Mouse (Mus musculus) forebrain, postnatal 0 days (tissue): ENCODE results near the gene Ppm1b. TPM values are rescaled to one million over a fixed set of nuclear protein-coding genes. Genes with fewer than 3 reads are reported as not detected.

Source experiments
- ATAC-seq: fragments of 200-750 bp; cut with Nextera tagmentation; 2 replicates; pipeline ENCODE4 v1.8.0; 2017; ENCODE audit warnings: mild to moderate bottlenecking, moderate library complexity
- DNase-seq: peaks from one replicate; pipeline ENCODE4 v3.0.0-alpha.2; 2015
- H3K27ac ChIP-seq: fragments of 300-500 bp; sonication (generic); 2 replicates; pipeline ENCODE4 v1.5.1; 2014; ENCODE audit warnings: low read depth, mild to moderate bottlenecking, antibody characterized with exemption, low read length, moderate library complexity, mixed read lengths
- H3K27me3 ChIP-seq: fragments of 300-500 bp; sonication (generic); 2 replicates; pipeline ENCODE4 v1.6.1; 2014; ENCODE audit warnings: mild to moderate bottlenecking, low read length, mixed read lengths; ENCODE audit not compliant: insufficient read depth
- H3K36me3 ChIP-seq: fragments of 300-500 bp; sonication (generic); 2 replicates; pipeline ENCODE4 v1.6.1; 2014; ENCODE audit warnings: mild to moderate bottlenecking, moderate library complexity; ENCODE audit not compliant: insufficient read depth
- H3K4me1 ChIP-seq: fragments of 300-500 bp; sonication (generic); 2 replicates; pipeline ENCODE4 v1.6.1; 2014; ENCODE audit warnings: antibody characterized with exemption; ENCODE audit not compliant: insufficient read depth
- H3K4me2 ChIP-seq: fragments of 300-500 bp; sonication (generic); 2 replicates; pipeline ENCODE4 v1.6.1; 2014; ENCODE audit warnings: low read depth, mild to moderate bottlenecking, moderate library complexity
- H3K4me3 ChIP-seq: fragments of 300-500 bp; sonication (generic); 2 replicates; pipeline ENCODE4 v1.5.1; 2014; ENCODE audit warnings: low read depth, low read length, mixed read lengths
- H3K9ac ChIP-seq: fragments of 300-500 bp; sonication (generic); 2 replicates; pipeline ENCODE4 v1.6.1; 2014; ENCODE audit warnings: mild to moderate bottlenecking
- H3K9me3 ChIP-seq: fragments of 300-500 bp; sonication (generic); 2 replicates; pipeline ENCODE4 v1.6.1; 2016; ENCODE audit warnings: low read length
- CTCF ChIP-seq: sonication (generic); IDR thresholded peaks from 2 replicates; pipeline ENCODE4 v1.5.1; 2016; ENCODE audit warnings: antibody characterized with exemption, control low read depth, low read depth
- WGBS: fragments of 180-500 bp; shearing (Covaris S2); extraction: QIAGEN DNeasy Blood & Tissue Kit; methylation state at CpG from one replicate; pipeline ENCODE4 v1.1.7; 2014; 5-methylcytosine and 5-hydroxymethylcytosine counted together
- polyA plus RNA-seq: library from polyadenylated mRNA; unstranded; fragments of >200 nt; fragmentation: Nextera tagmentation; extraction: Ambion mirVana; gene quantifications from 2 replicates; pipeline ENCODE4 v1.2.1, GENCODE M21; 2015
- total RNA-seq: library from RNA; depleted of rRNA; stranded (reverse); fragments of >200 nt; gene quantifications from 2 replicates; pipeline ENCODE4 v1.2.3, GENCODE M21; 2014

Ppm1b gene
- total and polyA plus RNA-seq, 2 experiments from 2014 or later: 62.9 to 68.8 TPM

GRCm38 (mm10) chr17:84969916-84970315 lies 13.4 kb downstream of the Ppm1b start:
- Histone ChIP-seq H3K9ac (no peak overlapping the region), H3K36me3 (no peaks in the 10 kb centered on the region), H3K4me2 (no peak overlapping the region), H3K4me1 (no peaks in the 10 kb centered on the region), H3K9me3 (no peaks in the 10 kb centered on the region), H3K27ac (no peak overlapping the region), H3K27me3 (no peaks in the 10 kb centered on the region), H3K4me3 (no peak overlapping the region)
- 86% methylated on average over 8 of the region's 8 CpGs for WGBS
- ATAC-seq (no peak), DNase-seq (no peak)
- TF ChIP-seq CTCF: no peak

GRCm38 (mm10) chr17:84981721-84982120 lies 25.2 kb downstream of the Ppm1b start:
- H3K27ac ChIP-seq: no peak overlapping the region
- no peaks in the 10 kb centered on the region for H3K27me3 ChIP-seq
- H3K9ac ChIP-seq: no peak overlapping the region
- H3K9me3 ChIP-seq: no peaks in the 10 kb centered on the region
- no peak for TF ChIP-seq CTCF
- 74% methylated on average over 1 of the region's 1 CpGs for WGBS
- no peak for ATAC-seq
- no peak for DNase-seq
- no peak overlapping the region for H3K4me2 ChIP-seq
- H3K36me3 ChIP-seq: no peaks in the 10 kb centered on the region
- no peak overlapping the region for H3K4me3 ChIP-seq
- H3K4me1 ChIP-seq: no peaks in the 10 kb centered on the region

- 91% methylated on average over 2 of the region's 2 CpGs for WGBS
- Histone ChIP-seq H3K4me2 (no peak overlapping the region), H3K9ac (no peak overlapping the region), H3K4me1 (no peaks in the 10 kb centered on the region), H3K27ac (no peak overlapping the region), H3K9me3 (no peaks in the 10 kb centered on the region), H3K4me3 (no peak overlapping the region), H3K27me3 (no peaks in the 10 kb centered on the region), H3K36me3 (no peaks in the 10 kb centered on the region)
- DNase-seq (no peak), ATAC-seq (no peak)
- TF ChIP-seq CTCF: no peak
Measured at GRCm38 (mm10) chr17:84982735-84983134, 26.2 kb downstream of the Ppm1b start.

- no peaks in the 10 kb centered on the region for H3K27me3 ChIP-seq
- H3K9me3 ChIP-seq: no peaks in the 10 kb centered on the region
- WGBS: 77% methylated on average over 5 of the region's 5 CpGs
- H3K4me1 ChIP-seq: no peaks in the 10 kb centered on the region
- H3K27ac ChIP-seq: no peak overlapping the region
- no peak overlapping the region for H3K9ac ChIP-seq
- H3K36me3 ChIP-seq: no peaks in the 10 kb centered on the region
- no peak overlapping the region for H3K4me2 ChIP-seq
- DNase-seq (no peak), ATAC-seq (no peak)
- no peak for TF ChIP-seq CTCF
- H3K4me3 ChIP-seq: no peak overlapping the region
Measured at GRCm38 (mm10) chr17:84986368-84986767, 29.8 kb downstream of the Ppm1b start.

GRCm38 (mm10) chr17:84987834-84988410 lies 31.4 kb downstream of the Ppm1b start:
- Histone ChIP-seq H3K27me3 (no peaks in the 10 kb centered on the region), H3K9ac (no peak overlapping the region), H3K36me3 (no peaks in the 10 kb centered on the region), H3K4me1 (no peaks in the 10 kb centered on the region), H3K27ac (no peak overlapping the region), H3K9me3 (no peaks in the 10 kb centered on the region), H3K4me2 (no peak overlapping the region), H3K4me3 (no peak overlapping the region)
- 80% methylated on average over 3 of the region's 3 CpGs for WGBS
- no peak for ATAC-seq
- TF ChIP-seq CTCF: no peak
- DNase-seq: no peak

GRCm38 (mm10) chr17:84988514-84988913 lies 32.0 kb downstream of the Ppm1b start:
- H3K9me3 ChIP-seq: no peaks in the 10 kb centered on the region
- DNase-seq: no peak
- H3K4me1 ChIP-seq: no peaks in the 10 kb centered on the region
- H3K9ac ChIP-seq: no peak overlapping the region
- TF ChIP-seq CTCF: no peak
- no peak overlapping the region for H3K4me3 ChIP-seq
- H3K27ac ChIP-seq: no peak overlapping the region
- H3K36me3 ChIP-seq: no peaks in the 10 kb centered on the region
- H3K4me2 ChIP-seq: no peak overlapping the region
- ATAC-seq: no peak
- no peaks in the 10 kb centered on the region for H3K27me3 ChIP-seq

GRCm38 (mm10) chr17:84995844-84996243 lies 39.3 kb downstream of the Ppm1b start:
- Histone ChIP-seq H3K4me3 (no peak overlapping the region), H3K4me2 (no peak overlapping the region), H3K27me3 (no peaks in the 10 kb centered on the region), H3K9me3 (no peaks in the 10 kb centered on the region), H3K27ac (no peak overlapping the region), H3K9ac (no peak overlapping the region), H3K4me1 (no peaks in the 10 kb centered on the region), H3K36me3 (0 out of 2 replicates have a peak, but pooled peaks cover 4% of the 10 kb centered on the region)
- 84% methylated on average over 6 of the region's 6 CpGs for WGBS
- ATAC-seq: no peak
- no peak for DNase-seq
- no peak for TF ChIP-seq CTCF

- WGBS: 78% methylated on average over 1 of the region's 1 CpGs
- no peaks in the 10 kb centered on the region for H3K9me3 ChIP-seq
- no peak overlapping the region for H3K9ac ChIP-seq
- no peak overlapping the region for H3K4me2 ChIP-seq
- ATAC-seq (no peak), DNase-seq (no peak)
- H3K36me3 ChIP-seq: 0 out of 2 replicates have a peak, but pooled peaks cover 4% of the 10 kb centered on the region
- no peaks in the 10 kb centered on the region for H3K4me1 ChIP-seq
- no peaks in the 10 kb centered on the region for H3K27me3 ChIP-seq
- H3K4me3 ChIP-seq: no peak overlapping the region
- no peak overlapping the region for H3K27ac ChIP-seq
- no peak for TF ChIP-seq CTCF
Measured at GRCm38 (mm10) chr17:84997639-84998038, 41.1 kb downstream of the Ppm1b start.
